Mouse (Mus musculus): ENCODE measurements around the gene Klra2.

- no peak for TF ChIP-seq POLR2A (IDR thresholded peaks at IDR 0.05; ENCODE audit: control insufficient read depth, low read depth, low read length)
- TF ChIP-seq CTCF (IDR thresholded peaks at IDR 0.05; ENCODE audit: control insufficient read depth, insufficient read depth, insufficient replicate concordance, low read depth, low read length), result no peak
These were observed 25.1 kb upstream of the Klra2 start for GRCm38 (mm10) chr6:131272311-131272710.
